ENCODE assay signal across 8 mouse cellular contexts in genomic region chr5:36397837-36398282, GRCm38 (mm10). TPM values are rescaled to one million over a fixed set of nuclear protein-coding genes. Genes with fewer than 3 reads are reported as not detected.
A peak's percentile ranks its signal among the peaks of the same experiment; 100 is the strongest.
DNase-seq lines count a peak whose midpoint lies in the region; ATAC-seq and TF ChIP-seq lines count a peak whose summit lies in the region.

Sorcs2 (minus strand) TSS chr5:36398139.

- peak within 1 kb of the TSS; percentile 75 for H3K4me3 ChIP-seq in hindbrain, postnatal 0 days (ENCODE audit: low read length)
- H3K4me3 ChIP-seq in left cerebral cortex, adult 2 months: peak within 1 kb of the TSS; percentile 72

- peak; percentile 77 for DNase-seq in WW6 (ENCODE audit: low read depth, low spot score)
- peak; percentile 91 for DNase-seq in gastrocnemius, postnatal 10 days
- DNase-seq in hindbrain, postnatal 0 days (ENCODE audit: low spot score): peak; percentile 91
- DNase-seq in left cerebral cortex, adult 2 months (ENCODE audit: extremely low spot score in 1 of 2, low spot score in 2 of 2): peak; percentile 88
- DNase-seq in right cerebral cortex, adult 2 months (ENCODE audit: low spot score in 2 of 2): peak; percentile 82 to 86
- DNase-seq in urinary bladder, postnatal 10 days (ENCODE audit: low spot score): peak; percentile 40

- H3K4me2 ChIP-seq in hindbrain, postnatal 0 days (ENCODE audit: low read depth, low read length): peak within 1 kb of the TSS; percentile 100

- H3K27me3 ChIP-seq in hindbrain, postnatal 0 days (ENCODE audit: insufficient read depth, low read length): no peaks in the 10 kb centered on the region

- intact Hi-C loops in left cerebral cortex, adult 2 months (cut with DNase I): loop anchor here (1.0 kb wide), 4 partner anchors 75 to 416 kb away; no protein-coding TSS in a partner anchor

- peaks cover 23% of the 10 kb centered on the region for H3K4me1 ChIP-seq in hindbrain, postnatal 0 days (ENCODE audit: insufficient read depth, low read length)

- no peaks in the 10 kb centered on the region for H3K9me3 ChIP-seq in hindbrain, postnatal 0 days (ENCODE audit: low read length)

- peak within 1 kb of the TSS; percentile 80 for H3K9ac ChIP-seq in hindbrain, postnatal 0 days (replicated peaks; ENCODE audit: low read length)

- H3K27ac ChIP-seq in hindbrain, postnatal 0 days: peak within 1 kb of the TSS; percentile 45; the same call in 1 of the 2 replicates
- peak within 1 kb of the TSS; percentile 93 for H3K27ac ChIP-seq in left cerebral cortex, adult 2 months

- H3K36me3 ChIP-seq in hindbrain, postnatal 0 days (ENCODE audit: insufficient read depth, low read length): no peaks in the 10 kb centered on the region

- WGBS in hindbrain, postnatal 0 days: 3% methylated on average over 37 of the region's 45 CpGs

- peak; percentile 74 for TF ChIP-seq CTCF in hindbrain, postnatal 0 days (IDR thresholded peaks at IDR 0.05; ENCODE audit: low read depth)
- peak; percentile 76 for TF ChIP-seq CTCF in left cerebral cortex, adult 2 months (IDR thresholded peaks at IDR 0.05)

- ATAC-seq in common myeloid progenitor, adult 5-6 weeks (replicated peaks; ENCODE audit: low read depth, poor library complexity, severe bottlenecking): peak; percentile 79
- ATAC-seq in hindbrain, postnatal 0 days: peak; percentile 84
- peak; percentile 64; the same call in 1 of the 2 replicates for ATAC-seq in megakaryocyte, adult 5-6 weeks (ENCODE audit: poor library complexity, severe bottlenecking)

RNA-seq across cellular contexts. Expression of gene Sorcs2, which starts in this region (rescaled TPM):
- total RNA-seq in common myeloid progenitor, adult 5-6 weeks (2017): not detected in 2 replicates
- 10 to 100 TPM; 15.6 to 16.0 TPM for total RNA-seq in gastrocnemius, postnatal 10 days (2021)
- total RNA-seq in hindbrain, postnatal 0 days (2014; rRNA removed): 47.8 and 50.3 TPM in 2 replicates
- polyA plus RNA-seq in hindbrain, postnatal 0 days (2015; fragmentation: Nextera tagmentation; extraction: Ambion mirVana): 11.5 and 12.4 TPM in 2 replicates
- 10 to 100 TPM; 39.3 to 39.7 TPM for total RNA-seq in left cerebral cortex, adult 2 months (2021)
- 0.21 TPM in 1 of 2 replicates, not detected in the other for total RNA-seq in megakaryocyte, adult 5-6 weeks (2015)
- total RNA-seq in megakaryocyte, adult 5-6 weeks (2017): 0.16 and 0.22 TPM in 2 replicates

Comparison
In these comparisons a context has a peak if more than half of its experiments do, and no peak if none do; other contexts are left out.
1. Peak in every context shown above with its lines: DNase-seq, ATAC-seq, H3K4me3 ChIP-seq and H3K27ac ChIP-seq.
2. RNA of gene Sorcs2 (total RNA-seq): 47.8 to 50.3 TPM in hindbrain, postnatal 0 days, 39.3 to 39.7 TPM in left cerebral cortex, adult 2 months and 15.6 to 16.0 TPM in gastrocnemius, postnatal 10 days; 0.16 to 0.22 TPM in megakaryocyte, adult 5-6 weeks and not detected in common myeloid progenitor, adult 5-6 weeks; every median in the first group is over 10 times any median in the second.
3. Peak in ATAC-seq in common myeloid progenitor, adult 5-6 weeks; RNA of the gene not detected or under 1 TPM.
4. Peak in ATAC-seq in megakaryocyte, adult 5-6 weeks; RNA of the gene not detected or under 1 TPM.
5. DNase-seq: peak in every context shown above with its lines; median percentile 91 in gastrocnemius, postnatal 10 days; 91 in hindbrain, postnatal 0 days; 88 in left cerebral cortex, adult 2 months; 84 in right cerebral cortex, adult 2 months; 77 in WW6; 40 in urinary bladder, postnatal 10 days.